Mouse (Mus musculus): Measurements from ENCODE around the gene Afg1l. TPM values are rescaled to one million over a fixed set of nuclear protein-coding genes. Genes with fewer than 3 reads are reported as not detected.

Afg1l gene
- polyA plus RNA-seq, 1 experiment from 2014 or later, result 6.2 TPM

GRCm38 (mm10) chr10:42341815-42342457, 136.4 kb downstream of the Afg1l start:
- WGBS, result 85% methylated on average over 11 of the region's 11 CpGs
- peaks cover 4% of the 10 kb centered on the region; the same call in 1 of the 2 replicates for H3K27me3 ChIP-seq
- H3K4me3 ChIP-seq, result no peak overlapping the region
- no peak overlapping the region for H3K4me2 ChIP-seq (replicated peaks)
- H3K9ac ChIP-seq (replicated peaks), result no peak overlapping the region
- no peak for ATAC-seq (replicated peaks)
- no peaks in the 10 kb centered on the region for H3K9me3 ChIP-seq
- H3K36me3 ChIP-seq, result no peaks in the 10 kb centered on the region
- peaks cover 45% of the 10 kb centered on the region for H3K4me1 ChIP-seq
- no peak overlapping the region for H3K27ac ChIP-seq (replicated peaks)

- H3K4me2 ChIP-seq (replicated peaks), result no peak overlapping the region
- peaks cover 4% of the 10 kb centered on the region; the same call in 1 of the 2 replicates for H3K27me3 ChIP-seq
- H3K4me3 ChIP-seq, result no peak overlapping the region
- 0 out of 2 replicates have a peak, but pooled peaks have one; percentile 2 for ATAC-seq (replicated peaks)
- peak overlapping the region; percentile 82 for H3K27ac ChIP-seq (replicated peaks)
- no peaks in the 10 kb centered on the region for H3K9me3 ChIP-seq
- 3% methylated on average over 6 of the region's 6 CpGs for WGBS
- no peaks in the 10 kb centered on the region for H3K36me3 ChIP-seq
- H3K9ac ChIP-seq (replicated peaks), result no peak overlapping the region
- peaks cover 33% of the 10 kb centered on the region for H3K4me1 ChIP-seq
Measured at GRCm38 (mm10) chr10:42340426-42340793, 138.0 kb downstream of the Afg1l start.

GRCm38 (mm10) chr10:42339773-42340425, 138.5 kb downstream of the Afg1l start:
- 7% methylated on average over 8 of the region's 8 CpGs for WGBS
- Histone ChIP-seq H3K36me3 (no peaks in the 10 kb centered on the region), H3K9me3 (no peaks in the 10 kb centered on the region), H3K4me3 (no peak overlapping the region), H3K4me2 (replicated peaks) (peak overlapping the region; percentile 26), H3K4me1 (peaks cover 33% of the 10 kb centered on the region), H3K27me3 (peaks cover 4% of the 10 kb centered on the region; the same call in 1 of the 2 replicates), H3K27ac (replicated peaks) (peak overlapping the region; percentile 82), H3K9ac (replicated peaks) (no peak overlapping the region)
- ATAC-seq (replicated peaks), result peak; percentile 76

- no peak for ATAC-seq (replicated peaks)
- Histone ChIP-seq H3K9ac (replicated peaks) (no peak overlapping the region), H3K4me2 (replicated peaks) (no peak overlapping the region), H3K27me3 (peaks cover 4% of the 10 kb centered on the region; the same call in 1 of the 2 replicates), H3K27ac (replicated peaks) (0 out of 2 replicates have a peak overlapping the region, but pooled peaks have one; percentile 82), H3K9me3 (no peaks in the 10 kb centered on the region), H3K36me3 (no peaks in the 10 kb centered on the region), H3K4me1 (peaks cover 33% of the 10 kb centered on the region), H3K4me3 (no peak overlapping the region)
- 20% methylated on average over 9 of the region's 9 CpGs for WGBS
Measured at GRCm38 (mm10) chr10:42338456-42338855, 139.9 kb downstream of the Afg1l start.

- Histone ChIP-seq H3K4me2 (replicated peaks) (no peak overlapping the region), H3K4me1 (0 out of 2 replicates have a peak, but pooled peaks cover 4% of the 10 kb centered on the region), H3K4me3 (no peak overlapping the region), H3K9ac (replicated peaks) (no peak overlapping the region), H3K27ac (replicated peaks) (no peak overlapping the region), H3K36me3 (no peaks in the 10 kb centered on the region), H3K9me3 (no peaks in the 10 kb centered on the region), H3K27me3 (no peaks in the 10 kb centered on the region)
- peak; percentile 68; the same call in 1 of the 2 replicates for ATAC-seq (replicated peaks)
- WGBS, result 58% methylated on average over 8 of the region's 8 CpGs
Measured at GRCm38 (mm10) chr10:42327576-42327975, 150.8 kb downstream of the Afg1l start.

GRCm38 (mm10) chr10:42325305-42325704, 153.1 kb downstream of the Afg1l start:
- Histone ChIP-seq H3K27me3 (no peaks in the 10 kb centered on the region), H3K4me3 (no peak overlapping the region), H3K4me1 (0 out of 2 replicates have a peak, but pooled peaks cover 4% of the 10 kb centered on the region), H3K36me3 (no peaks in the 10 kb centered on the region), H3K27ac (replicated peaks) (no peak overlapping the region), H3K9me3 (no peaks in the 10 kb centered on the region), H3K4me2 (replicated peaks) (no peak overlapping the region), H3K9ac (replicated peaks) (no peak overlapping the region)
- no peak for ATAC-seq (replicated peaks)
- 71% methylated on average over 10 of the region's 10 CpGs for WGBS

GRCm38 (mm10) chr10:42323978-42324377, 154.4 kb downstream of the Afg1l start:
- Histone ChIP-seq H3K27ac (replicated peaks) (no peak overlapping the region), H3K4me2 (replicated peaks) (no peak overlapping the region), H3K27me3 (no peaks in the 10 kb centered on the region), H3K9me3 (no peaks in the 10 kb centered on the region), H3K4me1 (0 out of 2 replicates have a peak, but pooled peaks cover 4% of the 10 kb centered on the region), H3K36me3 (no peaks in the 10 kb centered on the region), H3K9ac (replicated peaks) (no peak overlapping the region), H3K4me3 (no peak overlapping the region)
- no peak for ATAC-seq (replicated peaks)

- no peak overlapping the region for H3K4me2 ChIP-seq (replicated peaks)
- no peaks in the 10 kb centered on the region for H3K36me3 ChIP-seq
- ATAC-seq (replicated peaks), result no peak
- no peaks in the 10 kb centered on the region for H3K9me3 ChIP-seq
- H3K27ac ChIP-seq (replicated peaks), result no peak overlapping the region
- H3K27me3 ChIP-seq, result no peaks in the 10 kb centered on the region
- H3K4me3 ChIP-seq, result no peak overlapping the region
- H3K4me1 ChIP-seq, result 0 out of 2 replicates have a peak, but pooled peaks cover 3% of the 10 kb centered on the region
- 88% methylated on average over 22 of the region's 22 CpGs for WGBS
- no peak overlapping the region for H3K9ac ChIP-seq (replicated peaks)
Measured at GRCm38 (mm10) chr10:42313222-42313786, 165.1 kb downstream of the Afg1l start.

GRCm38 (mm10) chr10:42312557-42312956, 165.8 kb downstream of the Afg1l start:
- no peak overlapping the region for H3K4me2 ChIP-seq (replicated peaks)
- no peak overlapping the region for H3K27ac ChIP-seq (replicated peaks)
- ATAC-seq (replicated peaks), result no peak
- H3K36me3 ChIP-seq, result no peaks in the 10 kb centered on the region
- 55% methylated on average over 1 of the region's 1 CpGs for WGBS
- 0 out of 2 replicates have a peak, but pooled peaks cover 4% of the 10 kb centered on the region for H3K4me1 ChIP-seq
- H3K9ac ChIP-seq (replicated peaks), result no peak overlapping the region
- no peaks in the 10 kb centered on the region for H3K27me3 ChIP-seq
- H3K9me3 ChIP-seq, result no peaks in the 10 kb centered on the region
- H3K4me3 ChIP-seq, result no peak overlapping the region

- WGBS, result 39% methylated on average over 8 of the region's 8 CpGs
Measured at GRCm38 (mm10) chr10:42308687-42308987, 169.7 kb downstream of the Afg1l start.

GRCm38 (mm10) chr10:42307980-42308686, 170.2 kb downstream of the Afg1l start:
- H3K36me3 ChIP-seq, result no peaks in the 10 kb centered on the region
- ATAC-seq (replicated peaks), result peak; percentile 84
- peak overlapping the region; percentile 46 for H3K4me2 ChIP-seq (replicated peaks)
- no peak overlapping the region for H3K27ac ChIP-seq (replicated peaks)
- H3K9me3 ChIP-seq, result no peaks in the 10 kb centered on the region
- WGBS, result 5% methylated on average over 20 of the region's 20 CpGs
- H3K27me3 ChIP-seq, result no peaks in the 10 kb centered on the region
- peak overlapping the region; percentile 27 for H3K4me3 ChIP-seq
- no peak overlapping the region; the same call in 1 of the 2 replicates for H3K9ac ChIP-seq (replicated peaks)
- 0 out of 2 replicates have a peak, but pooled peaks cover 4% of the 10 kb centered on the region for H3K4me1 ChIP-seq

More at GRCm38 (mm10) chr10:42308687-42308987, 169.7 kb downstream of the Afg1l start:
- Histone ChIP-seq H3K4me2 (replicated peaks) (peak overlapping the region; percentile 46), H3K27ac (replicated peaks) (no peak overlapping the region), H3K4me1 (0 out of 2 replicates have a peak, but pooled peaks cover 4% of the 10 kb centered on the region), H3K9ac (replicated peaks) (no peak overlapping the region; the same call in 1 of the 2 replicates), H3K36me3 (no peaks in the 10 kb centered on the region), H3K27me3 (no peaks in the 10 kb centered on the region), H3K4me3 (peak overlapping the region; percentile 27), H3K9me3 (no peaks in the 10 kb centered on the region)
- 0 out of 2 replicates have a peak, but pooled peaks have one; percentile 30 for ATAC-seq (replicated peaks)
